Mouse (Mus musculus): Measurements from ENCODE around the gene Lrrc8b.

The Lrrc8b gene

GRCm38 (mm10) chr5:105415198-105415791 lies at the start of gene Lrrc8b:
Gene Lrrc8b (plus strand): TSS chr5:105415775.
- CTCF ChIA-PET, result no interaction called here

GRCm38 (mm10) chr5:105381482-105381881 lies 34.1 kb upstream of the Lrrc8b start:
- CTCF ChIA-PET, result no interaction called here

GRCm38 (mm10) chr5:105390346-105390745 lies 25.2 kb upstream of the Lrrc8b start:
- CTCF ChIA-PET, result no interaction called here

- CTCF ChIA-PET, result no interaction called here
Observed at GRCm38 (mm10) chr5:105393731-105394130, 21.8 kb upstream of the Lrrc8b start.

GRCm38 (mm10) chr5:105395188-105395587 lies 20.4 kb upstream of the Lrrc8b start:
- CTCF ChIA-PET, result no interaction called here

GRCm38 (mm10) chr5:105398966-105399365 lies 16.6 kb upstream of the Lrrc8b start:
- CTCF ChIA-PET, result no interaction called here

- CTCF ChIA-PET, result no interaction called here
Observed at GRCm38 (mm10) chr5:105399631-105400423, 15.7 kb upstream of the Lrrc8b start.

GRCm38 (mm10) chr5:105400424-105401375 lies 14.9 kb upstream of the Lrrc8b start:
- CTCF ChIA-PET, result interaction anchor here (1.0 kb wide), 1 partner anchor 31 kb away, joined by 3 read pairs; no protein-coding TSS in a partner anchor

GRCm38 (mm10) chr5:105401536-105401935 lies 14.0 kb upstream of the Lrrc8b start:
- CTCF ChIA-PET, result interaction anchor here (1.0 kb wide), 1 partner anchor 30 kb away, joined by 3 read pairs; no protein-coding TSS in a partner anchor

GRCm38 (mm10) chr5:105404961-105405360 lies 10.6 kb upstream of the Lrrc8b start:
- CTCF ChIA-PET, result no interaction called here

- CTCF ChIA-PET, result interaction anchor here (0.7 to 0.8 kb wide), 2 partner anchors 277 to 446 kb away, joined by 3 to 9 read pairs; no protein-coding TSS in a partner anchor
Observed at GRCm38 (mm10) chr5:105407661-105408060, 7.9 kb upstream of the Lrrc8b start.

GRCm38 (mm10) chr5:105409092-105409491 lies 6.5 kb upstream of the Lrrc8b start:
- CTCF ChIA-PET, result no interaction called here

GRCm38 (mm10) chr5:105410521-105411293 lies 4.9 kb upstream of the Lrrc8b start:
- CTCF ChIA-PET, result no interaction called here

- CTCF ChIA-PET, result interaction anchor here (0.6 kb wide), 1 partner anchor 1367 kb away, joined by 3 read pairs; no protein-coding TSS in a partner anchor
Observed at GRCm38 (mm10) chr5:105411294-105411570, 4.3 kb upstream of the Lrrc8b start.

GRCm38 (mm10) chr5:105411768-105412167 lies 3.8 kb upstream of the Lrrc8b start:
- CTCF ChIA-PET, result interaction anchor here (0.6 kb wide), 1 partner anchor 1368 kb away, joined by 3 read pairs; no protein-coding TSS in a partner anchor

GRCm38 (mm10) chr5:105412634-105413033 lies 2.9 kb upstream of the Lrrc8b start:
- CTCF ChIA-PET, result no interaction called here

GRCm38 (mm10) chr5:105414341-105415120 lies 1.0 kb upstream of the Lrrc8b start:
- CTCF ChIA-PET, result interaction anchor here (0.8 kb wide), 1 partner anchor 75 kb away, joined by 4 read pairs; no protein-coding TSS in a partner anchor

GRCm38 (mm10) chr5:105415951-105416675 lies 538 bp downstream of the Lrrc8b start:
- CTCF ChIA-PET, result interaction anchor here (0.6 kb wide), 1 partner anchor 9 kb away, joined by 7 read pairs; no protein-coding TSS in a partner anchor

- CTCF ChIA-PET, result no interaction called here
Observed at GRCm38 (mm10) chr5:105417217-105417616, 1.6 kb downstream of the Lrrc8b start.

GRCm38 (mm10) chr5:105418364-105418763 lies 2.8 kb downstream of the Lrrc8b start:
- CTCF ChIA-PET, result interaction anchor here (0.6 kb wide), 1 partner anchor 1547 kb away, joined by 3 read pairs; no protein-coding TSS in a partner anchor
